ENCODE assay signal across 8 mouse cellular contexts in genomic region chr5:44303886-44304855, GRCm38 (mm10).
DNase-seq lines count a peak whose midpoint lies in the region; ATAC-seq and TF ChIP-seq lines count a peak whose summit lies in the region.

No protein-coding gene starts in this region.

- 28% methylated on average over 14 of the region's 14 CpGs for WGBS in kidney, embryonic 14.5 days
- 20% methylated on average over 14 of the region's 14 CpGs for WGBS in limb, embryonic 13.5 days

- no peak overlapping the region for H3K27ac ChIP-seq in gastrocnemius, adult 2 months
- H3K27ac ChIP-seq in kidney, embryonic 14.5 days (ENCODE audit: low read depth, low read length), result no peak overlapping the region
- no peak overlapping the region for H3K27ac ChIP-seq in limb, embryonic 13.5 days

- 0 out of 2 replicates have a peak overlapping the region, but pooled peaks have one; percentile 15 for H3K4me2 ChIP-seq in kidney, embryonic 14.5 days (replicated peaks; ENCODE audit: low read depth, low read length)
- peak overlapping the region; percentile 52 for H3K4me2 ChIP-seq in limb, embryonic 13.5 days (replicated peaks)

- H3K9me3 ChIP-seq in kidney, embryonic 14.5 days (ENCODE audit: control insufficient read depth, low read length), result no peaks in the 10 kb centered on the region
- no peaks in the 10 kb centered on the region for H3K9me3 ChIP-seq in limb, embryonic 13.5 days

- H3K4me3 ChIP-seq in gastrocnemius, adult 2 months, result peak overlapping the region; percentile 60
- no peak overlapping the region for H3K4me3 ChIP-seq in kidney, embryonic 14.5 days (ENCODE audit: low read length)
- H3K4me3 ChIP-seq in limb, embryonic 13.5 days, result peak overlapping the region; percentile 17

- peak; percentile 85 for TF ChIP-seq CTCF in gastrocnemius, adult 2 months (IDR thresholded peaks at IDR 0.05)

- ATAC-seq in kidney, embryonic 14.5 days (ENCODE audit: low FRiP score, low TSS enrichment), result no peak
- peak; percentile 76; the same call in 1 of the 2 replicates for ATAC-seq in limb, embryonic 13.5 days (ENCODE audit: low FRiP score, low read depth)

- intact Hi-C loops in gastrocnemius, adult 2 months (cut with DNase I), result loop anchor here (2.0 to 5.0 kb wide), 2 partner anchors 975 to 1098 kb away; no protein-coding TSS in a partner anchor

- H3K27me3 ChIP-seq in kidney, embryonic 14.5 days (ENCODE audit: control insufficient read depth, insufficient read depth, low read length), result no peaks in the 10 kb centered on the region
- H3K27me3 ChIP-seq in limb, embryonic 13.5 days, result peaks cover 8% of the 10 kb centered on the region; the same call in 1 of the 2 replicates

- DNase-seq in urinary bladder, postnatal 25 days (ENCODE audit: low spot score), result peak; percentile 47
- no peak for DNase-seq in urinary bladder, postnatal 10 days (ENCODE audit: low spot score)
- DNase-seq in cerebellum, postnatal 14 days, result peak; percentile 84 to 86
- DNase-seq in gastrocnemius, adult 2 months, result peak; percentile 57
- DNase-seq in natural killer cell, adult 2 months (ENCODE audit: low spot score in 2 of 2), result peak; percentile 2 to 12
- peak; percentile 28 for DNase-seq in thymus, postnatal 25 days

- H3K4me1 ChIP-seq in kidney, embryonic 14.5 days (ENCODE audit: control insufficient read depth, insufficient read depth, low read length), result no peaks in the 10 kb centered on the region
- 0 out of 2 replicates have a peak, but pooled peaks cover 2% of the 10 kb centered on the region for H3K4me1 ChIP-seq in limb, embryonic 13.5 days

- no peaks in the 10 kb centered on the region for H3K36me3 ChIP-seq in kidney, embryonic 14.5 days (ENCODE audit: control insufficient read depth, insufficient read depth, low read length)
- no peaks in the 10 kb centered on the region for H3K36me3 ChIP-seq in limb, embryonic 13.5 days

- no peak overlapping the region for H3K9ac ChIP-seq in kidney, embryonic 14.5 days (ENCODE audit: low read depth, low read length)
- no peak overlapping the region for H3K9ac ChIP-seq in limb, embryonic 13.5 days
